Mouse (Mus musculus) erythroblast, embryonic 14.5 days (primary cell): Measurements from ENCODE around the gene Pecam1.

Experiments
- GATA1 ChIP-seq: IDR thresholded peaks from 2 replicates; pipeline ENCODE4 v1.6.1; 2012; ENCODE audit warnings: low read length, inconsistent platforms, mixed read lengths
- TAL1 ChIP-seq: IDR thresholded peaks from 3 replicates; pipeline ENCODE4 v1.6.1; 2012; ENCODE audit warnings: low read length, inconsistent platforms, mixed read lengths

DNA sequence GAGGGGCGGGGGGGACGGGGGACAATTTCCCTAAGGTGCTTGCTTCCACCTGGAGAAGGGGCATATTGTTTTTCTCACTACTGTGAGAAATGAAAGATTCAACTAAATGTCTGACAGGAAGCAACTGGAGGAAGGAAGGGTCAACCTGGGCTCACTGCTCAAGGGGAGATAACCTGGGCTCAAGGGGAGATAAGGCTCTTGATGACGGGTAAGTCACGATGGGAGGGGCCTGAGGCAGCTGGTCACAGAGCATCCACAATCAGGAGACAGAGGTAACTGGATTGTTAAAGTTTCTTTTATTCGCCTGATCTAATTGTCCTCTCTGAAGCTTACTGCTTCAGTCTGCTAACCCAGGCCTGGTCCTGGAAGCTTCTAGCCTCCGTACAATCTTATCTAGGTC lies 2.9 kb upstream of the Pecam1 start:
- no peak for TF ChIP-seq GATA1
- TF ChIP-seq TAL1 = no peak
